Mouse (Mus musculus) ES-Bruce4 (cell line): Measurements from ENCODE around the gene Sec14l1. TPM values are rescaled to one million over a fixed set of nuclear protein-coding genes. Genes with fewer than 3 reads are reported as not detected.

Source experiments
- H3K27ac ChIP-seq: 2 replicates; pipeline ENCODE4 v1.5.1; 2012; ENCODE audit warnings: low read length, inconsistent platforms; ENCODE audit not compliant: insufficient read depth
- H3K27me3 ChIP-seq: 2 replicates; pipeline ENCODE4 v1.6.1; 2012; ENCODE audit warnings: mild to moderate bottlenecking, low read length, inconsistent platforms; ENCODE audit not compliant: control insufficient read depth, poor library complexity, insufficient read depth, severe bottlenecking
- H3K36me3 ChIP-seq: 2 replicates; pipeline ENCODE4 v1.6.1; 2012; ENCODE audit warnings: inconsistent platforms, mild to moderate bottlenecking, low read length, moderate library complexity; ENCODE audit not compliant: control insufficient read depth, poor library complexity, insufficient read depth, severe bottlenecking
- H3K4me1 ChIP-seq: one replicate; pipeline ENCODE4 v1.8.1; 2011; ENCODE audit warnings: low read length; ENCODE audit not compliant: control insufficient read depth, insufficient read depth
- H3K4me3 ChIP-seq: 2 replicates; pipeline ENCODE4 v1.5.1; 2011; ENCODE audit warnings: low read depth, mild to moderate bottlenecking, low read length
- H3K9ac ChIP-seq: 2 replicates; pipeline ENCODE4 v1.6.1; 2012; ENCODE audit warnings: low read depth, mild to moderate bottlenecking, inconsistent platforms; ENCODE audit not compliant: poor library complexity, severe bottlenecking
- H3K9me3 ChIP-seq: replicated peaks from 2 replicates; pipeline ENCODE4 v1.6.1; 2012; ENCODE audit warnings: mild to moderate bottlenecking, low read length, inconsistent platforms; ENCODE audit not compliant: control insufficient read depth, poor library complexity, insufficient read depth, severe bottlenecking
- CTCF ChIP-seq: IDR thresholded peaks from one replicate; pipeline ENCODE4 v1.8.1; 2011; ENCODE audit warnings: low read depth, low read length
- EP300 ChIP-seq: IDR thresholded peaks from 2 replicates; pipeline ENCODE4 v1.6.1; 2011; ENCODE audit warnings: low read depth, low read length; ENCODE audit not compliant: insufficient read depth
- POLR2A ChIP-seq: IDR thresholded peaks from one replicate; pipeline ENCODE4 v1.8.1; 2011; ENCODE audit warnings: low read length; ENCODE audit not compliant: insufficient read depth
- polyA plus RNA-seq: library from polyadenylated mRNA; stranded (reverse); fragments of >200 nt; gene quantifications from 2 replicates; pipeline ENCODE4 v1.2.4, GENCODE M21; 2011; ENCODE audit warnings: low read depth; ENCODE audit not compliant: missing spikeins, insufficient read depth, insufficient read length

Gene Sec14l1
- polyA plus RNA-seq, 1 experiment, result 77.7 TPM

DNA sequence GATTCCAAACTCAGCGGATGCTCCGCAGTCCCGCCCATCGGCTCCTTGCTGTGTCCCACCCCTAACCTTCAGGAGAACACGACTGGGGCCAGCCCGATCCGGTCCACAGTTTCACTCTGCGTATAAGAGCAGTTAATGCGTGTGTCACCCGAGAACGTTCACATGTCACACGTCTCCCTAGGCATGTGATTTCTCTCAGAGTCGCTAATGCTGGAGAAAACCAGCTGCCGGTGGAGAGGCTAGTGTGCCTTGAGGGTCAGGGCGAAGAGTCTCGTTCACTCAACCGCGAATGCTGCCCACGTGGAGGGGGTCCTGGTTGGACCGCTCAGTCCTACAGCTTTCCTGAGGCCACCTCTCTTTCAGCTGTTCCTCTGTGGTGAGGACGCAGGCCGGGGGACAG, 23.1 kb upstream of the Sec14l1 start:
- peak overlapping the region; percentile 45 for H3K4me3 ChIP-seq
- peak overlapping the region; percentile 53 for H3K9ac ChIP-seq
- peaks cover 18% of the 10 kb centered on the region for H3K4me1 ChIP-seq
- no peaks in the 10 kb centered on the region for H3K27me3 ChIP-seq
- TF ChIP-seq POLR2A (peak; percentile 47), EP300 (peak; percentile 98), CTCF (no peak)
- no peaks in the 10 kb centered on the region for H3K36me3 ChIP-seq
- H3K27ac ChIP-seq, result peak overlapping the region; percentile 89
- no peaks in the 10 kb centered on the region for H3K9me3 ChIP-seq

DNA sequence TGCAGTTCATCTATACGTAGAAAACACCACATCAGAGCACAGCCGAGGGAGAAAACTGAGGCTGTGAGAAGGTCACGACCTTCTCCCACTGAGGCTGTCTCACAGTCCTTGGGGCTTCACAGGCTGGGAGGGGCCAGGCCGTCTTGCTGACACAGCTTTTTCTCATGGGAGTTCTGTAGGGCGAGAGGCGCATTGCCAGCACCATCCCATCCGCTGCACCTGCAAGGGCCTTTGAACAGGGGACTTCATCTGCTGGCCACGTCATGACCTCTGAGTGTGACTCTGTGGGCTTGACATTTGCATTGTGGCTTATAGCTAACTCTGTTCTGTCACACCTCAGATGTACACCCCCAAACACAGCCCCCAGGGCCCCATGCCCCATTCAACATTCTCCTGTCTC, 22.3 kb upstream of the Sec14l1 start:
- TF ChIP-seq EP300 (peak; percentile 84), CTCF (no peak)
- Histone ChIP-seq H3K9ac (no peak overlapping the region), H3K9me3 (no peaks in the 10 kb centered on the region), H3K4me1 (peaks cover 14% of the 10 kb centered on the region), H3K27ac (peak overlapping the region; percentile 89), H3K27me3 (no peaks in the 10 kb centered on the region), H3K36me3 (no peaks in the 10 kb centered on the region), H3K4me3 (peak overlapping the region; percentile 1; the same call in 1 of the 2 replicates)

GRCm38 (mm10) chr11:117093900-117094552, 20.9 kb upstream of the Sec14l1 start:
- Histone ChIP-seq H3K27me3 (no peaks in the 10 kb centered on the region), H3K36me3 (no peaks in the 10 kb centered on the region), H3K9me3 (no peaks in the 10 kb centered on the region), H3K9ac (0 out of 2 replicates have a peak overlapping the region, but pooled peaks have one; percentile 11), H3K27ac (peak overlapping the region; percentile 43; the same call in 1 of the 2 replicates), H3K4me3 (no peak overlapping the region), H3K4me1 (peaks cover 15% of the 10 kb centered on the region)
- no peak for TF ChIP-seq CTCF

DNA sequence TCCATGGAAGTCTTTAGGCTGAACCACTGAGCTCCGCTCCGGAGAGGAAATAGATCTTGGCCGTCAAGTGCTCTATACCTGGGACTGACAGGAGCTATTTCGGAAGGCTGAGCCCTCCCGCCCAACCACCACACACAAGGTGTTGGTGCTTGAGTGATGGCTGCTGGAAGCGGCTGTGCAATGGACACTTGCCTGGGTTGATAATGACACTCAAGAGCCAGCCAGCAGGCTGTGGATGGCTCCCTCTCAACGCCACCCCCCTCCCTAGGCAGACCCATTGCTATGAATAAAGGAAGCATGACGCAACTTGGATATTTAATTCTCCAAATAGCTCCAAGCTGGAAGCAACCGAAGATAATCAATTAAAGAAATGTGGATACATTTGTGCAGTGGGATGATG, 20.3 kb upstream of the Sec14l1 start:
- no peaks in the 10 kb centered on the region for H3K36me3 ChIP-seq

DNA sequence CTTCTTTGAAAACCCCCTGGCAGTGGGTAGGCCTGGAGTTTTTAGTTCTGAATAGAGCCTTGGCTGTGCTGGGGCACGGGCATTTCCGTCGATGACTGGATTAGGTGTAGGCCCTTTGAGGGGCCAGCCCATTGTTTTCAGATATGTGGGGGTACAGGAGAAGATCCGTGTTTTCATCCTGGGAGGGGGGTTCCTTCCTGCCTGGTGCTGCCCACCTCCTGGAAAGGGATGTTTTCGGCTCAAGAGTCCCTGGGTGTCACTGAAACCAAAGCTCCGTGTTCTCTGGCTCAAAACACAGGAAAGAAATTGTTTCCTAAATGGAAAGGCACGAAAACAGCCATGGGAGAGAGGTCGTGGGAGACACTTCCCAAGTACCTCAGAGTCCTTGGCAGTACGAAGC, 17.9 kb upstream of the Sec14l1 start:
- no peaks in the 10 kb centered on the region for H3K9me3 ChIP-seq
- no peak overlapping the region for H3K4me3 ChIP-seq
- no peak for TF ChIP-seq EP300
- TF ChIP-seq POLR2A, result no peak
- no peak for TF ChIP-seq CTCF
- H3K4me1 ChIP-seq, result peaks cover 2% of the 10 kb centered on the region
- no peak overlapping the region for H3K27ac ChIP-seq
- H3K27me3 ChIP-seq, result no peaks in the 10 kb centered on the region
- H3K9ac ChIP-seq, result no peak overlapping the region
- H3K36me3 ChIP-seq, result no peaks in the 10 kb centered on the region

More for the DNA sequence above, 20.3 kb upstream of the Sec14l1 start:
- H3K4me1 ChIP-seq, result peaks cover 12% of the 10 kb centered on the region
- H3K9me3 ChIP-seq, result no peaks in the 10 kb centered on the region
- H3K4me3 ChIP-seq, result no peak overlapping the region
- H3K27ac ChIP-seq, result no peak overlapping the region
- no peak overlapping the region for H3K9ac ChIP-seq
- H3K27me3 ChIP-seq, result no peaks in the 10 kb centered on the region
- TF ChIP-seq EP300 (no peak), POLR2A (no peak), CTCF (no peak)

DNA sequence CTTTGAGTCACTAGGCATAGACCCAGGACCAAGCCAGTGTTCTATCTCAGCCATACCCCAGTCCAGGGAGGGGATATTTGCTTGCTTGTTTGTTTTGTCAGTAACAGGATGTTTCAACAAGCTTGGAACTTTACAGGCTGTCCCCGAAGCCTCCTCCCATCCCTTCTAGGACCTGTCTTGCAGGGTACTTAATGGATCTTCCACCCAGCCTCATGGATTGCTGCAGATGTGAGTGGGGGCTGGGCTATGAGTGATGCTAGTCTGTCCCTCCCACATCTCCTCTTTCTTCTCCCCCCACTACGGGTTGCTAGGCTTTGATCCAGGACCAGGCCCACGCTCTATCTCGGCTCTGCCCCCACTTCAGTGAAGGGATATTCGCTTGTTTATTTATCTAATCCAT, 16.8 kb upstream of the Sec14l1 start:
- Histone ChIP-seq H3K36me3 (no peaks in the 10 kb centered on the region), H3K9me3 (no peaks in the 10 kb centered on the region), H3K27me3 (no peaks in the 10 kb centered on the region), H3K9ac (no peak overlapping the region), H3K4me1 (peaks cover 3% of the 10 kb centered on the region), H3K4me3 (no peak overlapping the region), H3K27ac (no peak overlapping the region)
- TF ChIP-seq CTCF (no peak), EP300 (no peak), POLR2A (no peak)
